Mouse (Mus musculus) intestine, embryonic 16.5 days (tissue): ENCODE data around the gene Ispd. TPM values are rescaled to one million over a fixed set of nuclear protein-coding genes. Genes with fewer than 3 reads are reported as not detected.

Experiments
- ATAC-seq: fragments of 200-750 bp; cut with Nextera tagmentation; 2 replicates; pipeline ENCODE4 v1.8.0; 2017; ENCODE audit warnings: moderate TSS enrichment, moderate library complexity
- H3K27ac ChIP-seq: fragments of 300-500 bp; sonication (generic); 2 replicates; pipeline ENCODE4 v1.5.1; 2014; ENCODE audit warnings: mild to moderate bottlenecking, low read length
- H3K27me3 ChIP-seq: fragments of 300-500 bp; sonication (generic); replicated peaks from 2 replicates; pipeline ENCODE4 v1.6.1; 2014; ENCODE audit warnings: low read length, control low read depth, mixed read lengths; ENCODE audit not compliant: control insufficient read depth, insufficient read depth
- H3K36me3 ChIP-seq: fragments of 300-500 bp; sonication (generic); 2 replicates; pipeline ENCODE4 v1.6.1; 2014; ENCODE audit warnings: low read length, control low read depth; ENCODE audit not compliant: control insufficient read depth, insufficient read depth
- H3K4me1 ChIP-seq: fragments of 300-500 bp; sonication (generic); 2 replicates; pipeline ENCODE4 v1.6.1; 2014; ENCODE audit warnings: low read length, control low read depth, mixed read lengths; ENCODE audit not compliant: control insufficient read depth, insufficient read depth
- H3K4me2 ChIP-seq: fragments of 300-500 bp; sonication (generic); 2 replicates; pipeline ENCODE4 v1.6.1; 2014; ENCODE audit warnings: low read depth, low read length, control low read depth
- H3K4me3 ChIP-seq: fragments of 300-500 bp; sonication (generic); 2 replicates; pipeline ENCODE4 v1.5.1; 2014; ENCODE audit warnings: mild to moderate bottlenecking, low read length
- H3K9ac ChIP-seq: fragments of 300-500 bp; sonication (generic); 2 replicates; pipeline ENCODE4 v1.6.1; 2014; ENCODE audit warnings: low read depth, low read length
- H3K9me3 ChIP-seq: fragments of 300-500 bp; sonication (generic); 2 replicates; pipeline ENCODE4 v1.6.1; 2016; ENCODE audit warnings: low read length, control low read depth; ENCODE audit not compliant: control insufficient read depth
- WGBS: fragments of 180-500 bp; shearing (Covaris S2); extraction: QIAGEN DNeasy Blood & Tissue Kit; methylation state at CpG from one replicate; pipeline ENCODE4 v1.1.7; 2014; 5-methylcytosine and 5-hydroxymethylcytosine counted together
- polyA plus RNA-seq: library from polyadenylated mRNA; unstranded; fragments of >200 nt; fragmentation: Nextera tagmentation; extraction: Ambion mirVana; gene quantifications from 2 replicates; pipeline ENCODE4 v1.2.1, GENCODE M21; 2015

Gene Ispd
- polyA plus RNA-seq, 1 experiment from 2014 or later, result 9.0 TPM

GRCm38 (mm10) chr12:36481742-36482141, 100.5 kb downstream of the Ispd start:
- Histone ChIP-seq H3K4me2 (no peak overlapping the region), H3K27me3 (no peaks in the 10 kb centered on the region), H3K4me3 (no peak overlapping the region), H3K9ac (no peak overlapping the region), H3K36me3 (no peaks in the 10 kb centered on the region), H3K27ac (no peak overlapping the region), H3K4me1 (peaks cover 2% of the 10 kb centered on the region), H3K9me3 (no peaks in the 10 kb centered on the region)
- ATAC-seq, result peak; percentile 73
- 60% methylated on average over 3 of the region's 3 CpGs for WGBS

- no peak overlapping the region for H3K4me2 ChIP-seq
- H3K27ac ChIP-seq, result no peak overlapping the region
- H3K4me1 ChIP-seq, result no peaks in the 10 kb centered on the region
- ATAC-seq, result no peak
- H3K27me3 ChIP-seq, result no peaks in the 10 kb centered on the region
- 23% methylated on average over 2 of the region's 2 CpGs for WGBS
- no peaks in the 10 kb centered on the region for H3K9me3 ChIP-seq
- no peak overlapping the region for H3K4me3 ChIP-seq
- H3K9ac ChIP-seq, result no peak overlapping the region
- no peaks in the 10 kb centered on the region for H3K36me3 ChIP-seq
Measured at GRCm38 (mm10) chr12:36483346-36483745, 102.1 kb downstream of the Ispd start.

GRCm38 (mm10) chr12:36497565-36497964, 116.3 kb downstream of the Ispd start:
- Histone ChIP-seq H3K4me1 (no peaks in the 10 kb centered on the region), H3K4me3 (no peak overlapping the region), H3K27ac (no peak overlapping the region), H3K9me3 (no peaks in the 10 kb centered on the region), H3K4me2 (no peak overlapping the region), H3K27me3 (no peaks in the 10 kb centered on the region), H3K36me3 (no peaks in the 10 kb centered on the region), H3K9ac (no peak overlapping the region)
- 60% methylated on average over 3 of the region's 3 CpGs for WGBS
- ATAC-seq, result no peak

GRCm38 (mm10) chr12:36507111-36507903, 126.1 kb downstream of the Ispd start:
- Histone ChIP-seq H3K4me1 (no peaks in the 10 kb centered on the region), H3K4me2 (no peak overlapping the region), H3K36me3 (no peaks in the 10 kb centered on the region), H3K4me3 (no peak overlapping the region), H3K27me3 (no peaks in the 10 kb centered on the region), H3K27ac (no peak overlapping the region), H3K9ac (no peak overlapping the region), H3K9me3 (no peaks in the 10 kb centered on the region)
- 82% methylated on average over 7 of the region's 7 CpGs for WGBS
- ATAC-seq, result no peak

GRCm38 (mm10) chr12:36509954-36510642, 128.8 kb downstream of the Ispd start:
- Histone ChIP-seq H3K9me3 (no peaks in the 10 kb centered on the region), H3K4me2 (no peak overlapping the region), H3K4me1 (no peaks in the 10 kb centered on the region), H3K9ac (no peak overlapping the region), H3K36me3 (no peaks in the 10 kb centered on the region), H3K27me3 (no peaks in the 10 kb centered on the region), H3K4me3 (no peak overlapping the region), H3K27ac (no peak overlapping the region)
- no peak for ATAC-seq
- whole genome bisulfite sequencing, result 80% methylated on average over 10 of the region's 10 CpGs

- no peaks in the 10 kb centered on the region for H3K4me1 ChIP-seq
- H3K36me3 ChIP-seq, result no peaks in the 10 kb centered on the region
- no peak overlapping the region for H3K4me2 ChIP-seq
- H3K9ac ChIP-seq, result no peak overlapping the region
- no peak overlapping the region for H3K27ac ChIP-seq
- H3K4me3 ChIP-seq, result no peak overlapping the region
- 83% methylated on average over 2 of the region's 2 CpGs for WGBS
- no peak for ATAC-seq
- H3K9me3 ChIP-seq, result no peaks in the 10 kb centered on the region
- H3K27me3 ChIP-seq, result no peaks in the 10 kb centered on the region
Measured at GRCm38 (mm10) chr12:36521774-36522173, 140.5 kb downstream of the Ispd start.

GRCm38 (mm10) chr12:36523515-36523914, 142.3 kb downstream of the Ispd start:
- Histone ChIP-seq H3K27me3 (no peaks in the 10 kb centered on the region), H3K36me3 (no peaks in the 10 kb centered on the region), H3K9me3 (no peaks in the 10 kb centered on the region), H3K9ac (no peak overlapping the region), H3K4me3 (no peak overlapping the region), H3K4me2 (no peak overlapping the region), H3K4me1 (no peaks in the 10 kb centered on the region), H3K27ac (peak overlapping the region; percentile 47)
- peak; percentile 99 for ATAC-seq
- WGBS, result 62% methylated on average over 2 of the region's 2 CpGs

GRCm38 (mm10) chr12:36530920-36531319, 149.7 kb downstream of the Ispd start:
- Histone ChIP-seq H3K9ac (no peak overlapping the region), H3K27me3 (no peaks in the 10 kb centered on the region), H3K27ac (no peak overlapping the region), H3K36me3 (no peaks in the 10 kb centered on the region), H3K4me3 (no peak overlapping the region), H3K9me3 (no peaks in the 10 kb centered on the region), H3K4me2 (no peak overlapping the region), H3K4me1 (no peaks in the 10 kb centered on the region)
- WGBS, result 70% methylated on average over 2 of the region's 2 CpGs
- ATAC-seq, result peak; percentile 52; the same call in 1 of the 2 replicates

- peak; percentile 83 for ATAC-seq
- no peak overlapping the region for H3K27ac ChIP-seq
- no peak overlapping the region for H3K9ac ChIP-seq
- no peaks in the 10 kb centered on the region for H3K4me1 ChIP-seq
- no peaks in the 10 kb centered on the region for H3K27me3 ChIP-seq
- WGBS, result 53% methylated on average over 4 of the region's 4 CpGs
- no peak overlapping the region for H3K4me3 ChIP-seq
- no peak overlapping the region for H3K4me2 ChIP-seq
- H3K9me3 ChIP-seq, result no peaks in the 10 kb centered on the region
- H3K36me3 ChIP-seq, result no peaks in the 10 kb centered on the region
Measured at GRCm38 (mm10) chr12:36531421-36532072, 150.3 kb downstream of the Ispd start.
